Mouse (Mus musculus) gonadal fat pad, adult 2 months (tissue): ENCODE data around the gene Cyfip2. TPM values are rescaled to one million over a fixed set of nuclear protein-coding genes. Genes with fewer than 3 reads are reported as not detected.

Experiments
- DNase-seq: peaks from one replicate; pipeline ENCODE4 v3.0.0-alpha.2; 2012; ENCODE audit warnings: low read depth
- polyA plus RNA-seq: library from polyadenylated mRNA; depleted of rRNA; stranded (reverse); fragments of >200 nt; gene quantifications from 2 replicates; pipeline ENCODE4 v1.2.3, GENCODE M21; 2012

Gene Cyfip2
- polyA plus RNA-seq, 1 experiment = 1.5 TPM

- DNase-seq = no peak
Observed at GRCm38 (mm10) chr11:46308271-46308974, 4.2 kb downstream of the Cyfip2 start.

- DNase-seq = no peak
Observed at GRCm38 (mm10) chr11:46307768-46308167, 4.9 kb downstream of the Cyfip2 start.

- no peak for DNase-seq
Observed at GRCm38 (mm10) chr11:46306776-46307175, 5.9 kb downstream of the Cyfip2 start.

GRCm38 (mm10) chr11:46305881-46306520, 6.7 kb downstream of the Cyfip2 start:
- DNase-seq = no peak

- DNase-seq = no peak
Observed at GRCm38 (mm10) chr11:46304864-46305710, 7.6 kb downstream of the Cyfip2 start.

- DNase-seq = no peak
Observed at GRCm38 (mm10) chr11:46304093-46304492, 8.6 kb downstream of the Cyfip2 start.

- DNase-seq = no peak
Observed at GRCm38 (mm10) chr11:46302471-46302870, 10.2 kb downstream of the Cyfip2 start.

- DNase-seq = no peak
Observed at GRCm38 (mm10) chr11:46301579-46302248, 10.9 kb downstream of the Cyfip2 start.

GRCm38 (mm10) chr11:46299901-46300300, 12.8 kb downstream of the Cyfip2 start:
- no peak for DNase-seq

- DNase-seq = no peak
Observed at GRCm38 (mm10) chr11:46298889-46299785, 13.5 kb downstream of the Cyfip2 start.

- no peak for DNase-seq
Observed at GRCm38 (mm10) chr11:46294390-46294789, 18.3 kb downstream of the Cyfip2 start.

GRCm38 (mm10) chr11:46293491-46293890, 19.2 kb downstream of the Cyfip2 start:
- no peak for DNase-seq

GRCm38 (mm10) chr11:46290988-46291405, 21.7 kb downstream of the Cyfip2 start:
- DNase-seq = no peak

- no peak for DNase-seq
Observed at GRCm38 (mm10) chr11:46289561-46289960, 23.1 kb downstream of the Cyfip2 start.

- no peak for DNase-seq
Observed at GRCm38 (mm10) chr11:46289022-46289421, 23.6 kb downstream of the Cyfip2 start.

GRCm38 (mm10) chr11:46288091-46288490, 24.6 kb downstream of the Cyfip2 start:
- DNase-seq = no peak

GRCm38 (mm10) chr11:46286803-46287202, 25.9 kb downstream of the Cyfip2 start:
- no peak for DNase-seq

GRCm38 (mm10) chr11:46283800-46284199, 28.9 kb downstream of the Cyfip2 start:
- DNase-seq = no peak

GRCm38 (mm10) chr11:46282612-46283011, 30.0 kb downstream of the Cyfip2 start:
- no peak for DNase-seq

GRCm38 (mm10) chr11:46278709-46279108, 34.0 kb downstream of the Cyfip2 start:
- no peak for DNase-seq

GRCm38 (mm10) chr11:46278140-46278539, 34.5 kb downstream of the Cyfip2 start:
- no peak for DNase-seq
